Mouse (Mus musculus) c-Kit-positive CD71-positive TER-119-positive erythroid progenitor cells, embryonic 14.5 days (primary cell): ENCODE data around the gene Mrpl34.

Experiments
- DNase-seq: peaks from one replicate; pipeline ENCODE4 v3.0.0-alpha.2; 2013; ENCODE audit warnings: low spot score

Mrpl34 gene

GRCm38 (mm10) chr8:71469411-71469810 is 4.7 kb downstream of the Mrpl34 start:
- DNase-seq: no peak

GRCm38 (mm10) chr8:71470146-71470912 is 5.6 kb downstream of the Mrpl34 start:
- DNase-seq: no peak

GRCm38 (mm10) chr8:71470913-71471255 is 6.1 kb downstream of the Mrpl34 start:
- no peak for DNase-seq

- DNase-seq: no peak
These were observed 7.1 kb downstream of the Mrpl34 start for GRCm38 (mm10) chr8:71471861-71472260.

GRCm38 (mm10) chr8:71472601-71473386 is 8.0 kb downstream of the Mrpl34 start:
- no peak for DNase-seq

- DNase-seq: no peak
These were observed 9.6 kb downstream of the Mrpl34 start for GRCm38 (mm10) chr8:71474344-71474743.

GRCm38 (mm10) chr8:71474785-71475701 is 10.3 kb downstream of the Mrpl34 start:
- DNase-seq: no peak

- DNase-seq: no peak
These were observed 10.9 kb downstream of the Mrpl34 start for GRCm38 (mm10) chr8:71475702-71476075.

GRCm38 (mm10) chr8:71476099-71476940 is 11.6 kb downstream of the Mrpl34 start:
- peak; percentile 65 for DNase-seq

GRCm38 (mm10) chr8:71477196-71477845 is 12.6 kb downstream of the Mrpl34 start:
- DNase-seq: peak; percentile 47

- no peak for DNase-seq
These were observed 14.2 kb downstream of the Mrpl34 start for GRCm38 (mm10) chr8:71478943-71479342.

- DNase-seq: peak; percentile 71
These were observed 19.2 kb downstream of the Mrpl34 start for GRCm38 (mm10) chr8:71483932-71484331.

GRCm38 (mm10) chr8:71484736-71485135 is 20.0 kb downstream of the Mrpl34 start:
- no peak for DNase-seq

GRCm38 (mm10) chr8:71485142-71486135 is 20.7 kb downstream of the Mrpl34 start, which contains the start of gene Ano8:
Gene Ano8 (minus strand): TSS chr8:71485963.
- peak; percentile 63 for DNase-seq

- DNase-seq: no peak
These were observed 21.4 kb downstream of the Mrpl34 start for GRCm38 (mm10) chr8:71486136-71486529.

GRCm38 (mm10) chr8:71487691-71488445 is 23.1 kb downstream of the Mrpl34 start, which contains the start of gene Gtpbp3:
Gene Gtpbp3 (plus strand): TSS chr8:71488103.
- peak; percentile 70 for DNase-seq

- DNase-seq: peak; percentile 97
These were observed 23.7 kb downstream of the Mrpl34 start for GRCm38 (mm10) chr8:71488454-71488853.

- DNase-seq: peak; percentile 68
These were observed 30.3 kb downstream of the Mrpl34 start for GRCm38 (mm10) chr8:71495039-71495438.

GRCm38 (mm10) chr8:71495811-71496210 is 31.1 kb downstream of the Mrpl34 start:
- DNase-seq: no peak
